Mouse (Mus musculus) B cell, adult 2 months (primary cell): Measurements from ENCODE around the gene Nup210.
"Not testable (repeated sequence)": the region's sequence is repeated elsewhere in the genome, so short reads cannot be mapped to it uniquely, and the experiment has no call there.

Source experiments
- DNase-seq, 2 experiments: peaks; one replicate each; pipeline ENCODE4 v3.0.0; 2022

Nup210 gene

GRCm38 (mm10) chr6:91137343-91137956 lies 20.8 kb upstream of the Nup210 start:
- DNase-seq, result no peak

- no peak for DNase-seq
Observed at GRCm38 (mm10) chr6:91130856-91131255, 14.2 kb upstream of the Nup210 start.

GRCm38 (mm10) chr6:91128996-91129395 lies 12.4 kb upstream of the Nup210 start:
- DNase-seq, result peak; percentile 54

GRCm38 (mm10) chr6:91125228-91125585 lies 8.6 kb upstream of the Nup210 start:
- DNase-seq, result no peak

GRCm38 (mm10) chr6:91124286-91125227 lies 7.9 kb upstream of the Nup210 start:
- DNase-seq, result no peak

- DNase-seq, result no peak
Observed at GRCm38 (mm10) chr6:91123453-91123852, 6.8 kb upstream of the Nup210 start.

GRCm38 (mm10) chr6:91121089-91121488 lies 4.5 kb upstream of the Nup210 start:
- not testable (repeated sequence) for DNase-seq

- DNase-seq, result no peak
Observed at GRCm38 (mm10) chr6:91120206-91120605, 3.6 kb upstream of the Nup210 start.

GRCm38 (mm10) chr6:91118526-91118925 lies 1.9 kb upstream of the Nup210 start:
- DNase-seq, result no peak

- DNase-seq, result no peak
Observed at GRCm38 (mm10) chr6:91117149-91117548, 520 bp upstream of the Nup210 start.

GRCm38 (mm10) chr6:91115863-91116243 lies 776 bp downstream of the Nup210 start:
- no peak for DNase-seq

GRCm38 (mm10) chr6:91115158-91115557 lies 1.5 kb downstream of the Nup210 start:
- DNase-seq, result no peak

GRCm38 (mm10) chr6:91114716-91115115 lies 1.9 kb downstream of the Nup210 start:
- DNase-seq, result no peak

GRCm38 (mm10) chr6:91111954-91112252 lies 4.7 kb downstream of the Nup210 start:
- DNase-seq, result no peak

- DNase-seq, result peak; percentile 52 to 55
Observed at GRCm38 (mm10) chr6:91111141-91111953, 5.3 kb downstream of the Nup210 start.

GRCm38 (mm10) chr6:91110323-91111020 lies 6.2 kb downstream of the Nup210 start:
- DNase-seq, result peak; percentile 49 to 54

GRCm38 (mm10) chr6:91109489-91109888 lies 7.1 kb downstream of the Nup210 start:
- DNase-seq, result no peak

GRCm38 (mm10) chr6:91108917-91109450 lies 7.6 kb downstream of the Nup210 start:
- DNase-seq, result no peak

GRCm38 (mm10) chr6:91108301-91108916 lies 8.2 kb downstream of the Nup210 start:
- no peak for DNase-seq

- peak; percentile 67 for DNase-seq
Observed at GRCm38 (mm10) chr6:91105400-91106129, 11.1 kb downstream of the Nup210 start.

GRCm38 (mm10) chr6:91104765-91105399 lies 11.7 kb downstream of the Nup210 start:
- peak; percentile 35 to 46 for DNase-seq
